Mouse (Mus musculus): Measurements from ENCODE around the gene Tctex1d4. TPM values are rescaled to one million over a fixed set of nuclear protein-coding genes. Genes with fewer than 3 reads are reported as not detected.

The Tctex1d4 gene
- total and polyA plus RNA-seq, 2 experiments from 2014 or later, result 1.2 to 5.8 TPM

DNA sequence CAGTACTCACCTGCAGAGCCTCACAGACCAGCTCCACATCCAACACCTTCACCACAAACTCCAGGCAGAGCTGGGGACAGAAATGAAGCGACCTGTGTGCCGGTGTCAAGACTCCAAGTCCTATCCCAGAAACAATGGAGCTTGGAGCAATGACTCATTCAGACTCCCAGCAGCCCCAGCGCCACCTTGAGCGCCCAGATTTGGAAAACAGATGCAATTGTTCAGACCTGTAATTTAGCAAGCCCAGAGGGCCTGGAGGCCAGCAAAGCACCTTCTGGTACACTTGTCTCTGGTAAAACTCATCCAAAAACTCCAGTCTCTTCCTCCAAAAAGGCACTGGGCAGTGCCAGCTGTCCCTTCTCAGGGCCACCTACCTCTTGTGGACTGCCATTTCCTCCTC is 4.4 kb upstream of the Tctex1d4 start:
- no peak for ATAC-seq (ENCODE audit: low FRiP score)
- no peak overlapping the region for H3K27ac ChIP-seq (ENCODE audit: low read depth, low read length)
- H3K9me3 ChIP-seq (ENCODE audit: low read length), result no peaks in the 10 kb centered on the region
- H3K36me3 ChIP-seq (ENCODE audit: insufficient read depth, low read length), result no peaks in the 10 kb centered on the region
- H3K9ac ChIP-seq (replicated peaks; ENCODE audit: low read length, poor library complexity, severe bottlenecking), result no peak overlapping the region
- H3K4me2 ChIP-seq (ENCODE audit: low read depth, low read length, poor library complexity, severe bottlenecking), result no peak overlapping the region
- no peaks in the 10 kb centered on the region for H3K27me3 ChIP-seq (ENCODE audit: insufficient read depth, low read length)
- H3K4me1 ChIP-seq (ENCODE audit: insufficient read depth, low read length), result peaks cover 7% of the 10 kb centered on the region; the same call in 1 of the 2 replicates
- DNase-seq (ENCODE audit: low spot score), result no peak
- no peak overlapping the region for H3K4me3 ChIP-seq (ENCODE audit: low read depth, low read length)
- no peak for TF ChIP-seq CTCF (IDR thresholded peaks at IDR 0.05)
- 88% methylated on average over 4 of the region's 4 CpGs for WGBS

DNA sequence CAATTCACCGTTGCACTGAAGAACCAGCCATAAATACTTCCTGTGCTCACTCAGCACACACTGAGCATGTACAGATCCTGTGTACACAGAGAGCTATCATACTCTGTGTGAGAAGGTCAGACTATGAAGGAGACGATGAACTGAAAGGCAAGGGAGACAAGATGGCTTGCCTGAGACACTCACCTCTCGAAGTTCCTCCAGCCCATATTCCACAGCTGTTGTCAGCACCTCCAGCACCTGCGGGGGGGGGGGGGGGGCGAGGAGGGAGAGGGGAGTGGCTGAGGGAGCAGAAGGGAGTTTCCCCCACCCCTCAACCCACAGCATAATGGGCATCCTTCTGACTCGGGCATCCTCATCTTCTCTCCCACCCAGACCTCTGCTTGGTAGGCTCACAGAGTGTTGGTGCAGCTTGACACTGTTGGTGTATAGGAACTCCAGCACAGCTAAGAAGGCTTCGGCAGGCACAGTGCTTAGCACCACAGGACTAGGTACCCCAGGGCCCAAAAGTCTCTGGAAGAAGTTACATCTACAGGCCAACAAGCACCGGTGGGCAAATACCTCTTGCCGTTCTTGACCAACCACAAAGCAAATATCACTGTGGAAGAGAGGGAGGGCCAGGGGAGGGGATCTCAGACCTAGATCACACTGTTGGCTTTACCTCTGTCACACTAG is 2.9 kb upstream of the Tctex1d4 start:
- DNase-seq (ENCODE audit: low spot score) (no peak), ATAC-seq (ENCODE audit: low FRiP score) (no peak)
- no peak overlapping the region for H3K4me2 ChIP-seq (ENCODE audit: low read depth, low read length, poor library complexity, severe bottlenecking)
- no peak overlapping the region for H3K9ac ChIP-seq (replicated peaks; ENCODE audit: low read length, poor library complexity, severe bottlenecking)
- 87% methylated on average over 7 of the region's 9 CpGs for WGBS
- H3K4me1 ChIP-seq (ENCODE audit: insufficient read depth, low read length), result peaks cover 7% of the 10 kb centered on the region; the same call in 1 of the 2 replicates
- TF ChIP-seq CTCF (IDR thresholded peaks at IDR 0.05), result no peak
- no peak overlapping the region for H3K4me3 ChIP-seq (ENCODE audit: low read depth, low read length)
- H3K27ac ChIP-seq (ENCODE audit: low read depth, low read length), result no peak overlapping the region
- no peaks in the 10 kb centered on the region for H3K27me3 ChIP-seq (ENCODE audit: insufficient read depth, low read length)
- H3K36me3 ChIP-seq (ENCODE audit: insufficient read depth, low read length), result peaks cover 10% of the 10 kb centered on the region
- no peaks in the 10 kb centered on the region for H3K9me3 ChIP-seq (ENCODE audit: low read length)

DNA sequence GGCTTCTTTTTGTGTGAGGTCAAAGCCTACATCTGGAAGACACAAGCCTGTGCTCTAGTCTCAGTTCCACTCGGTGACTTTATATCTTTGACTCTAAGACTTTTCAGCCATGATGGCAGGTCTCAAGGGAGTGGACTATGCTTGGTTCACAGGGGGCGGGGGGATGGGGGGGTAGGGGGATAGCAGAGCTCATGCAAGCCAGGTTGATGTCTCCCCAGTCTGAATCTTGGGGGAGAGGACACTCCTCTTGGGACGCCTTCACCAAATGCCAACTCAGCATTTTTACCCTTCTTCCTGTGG is 2.4 kb upstream of the Tctex1d4 start:
- no peak overlapping the region for H3K4me3 ChIP-seq (ENCODE audit: low read depth, low read length)
- no peaks in the 10 kb centered on the region for H3K9me3 ChIP-seq (ENCODE audit: low read length)
- no peak overlapping the region for H3K9ac ChIP-seq (replicated peaks; ENCODE audit: low read length, poor library complexity, severe bottlenecking)
- no peak overlapping the region for H3K27ac ChIP-seq (ENCODE audit: low read depth, low read length)
- ATAC-seq (ENCODE audit: low FRiP score) (no peak), DNase-seq (ENCODE audit: low spot score) (no peak)
- TF ChIP-seq CTCF (IDR thresholded peaks at IDR 0.05), result no peak
- peaks cover 15% of the 10 kb centered on the region for H3K36me3 ChIP-seq (ENCODE audit: insufficient read depth, low read length)
- H3K27me3 ChIP-seq (ENCODE audit: insufficient read depth, low read length), result no peaks in the 10 kb centered on the region
- WGBS, result 97% methylated on average over 3 of the region's 3 CpGs
- no peak overlapping the region for H3K4me2 ChIP-seq (ENCODE audit: low read depth, low read length, poor library complexity, severe bottlenecking)
- H3K4me1 ChIP-seq (ENCODE audit: insufficient read depth, low read length), result peaks cover 7% of the 10 kb centered on the region; the same call in 1 of the 2 replicates

GRCm38 (mm10) chr4:117124518-117125347 is 1.9 kb upstream of the Tctex1d4 start:
- peaks cover 7% of the 10 kb centered on the region; the same call in 1 of the 2 replicates for H3K4me1 ChIP-seq (ENCODE audit: insufficient read depth, low read length)
- TF ChIP-seq CTCF (IDR thresholded peaks at IDR 0.05), result no peak
- peak overlapping the region; percentile 54; the same call in 1 of the 2 replicates for H3K9ac ChIP-seq (replicated peaks; ENCODE audit: low read length, poor library complexity, severe bottlenecking)
- no peaks in the 10 kb centered on the region for H3K9me3 ChIP-seq (ENCODE audit: low read length)
- 73% methylated on average over 14 of the region's 14 CpGs for WGBS
- H3K27me3 ChIP-seq (ENCODE audit: insufficient read depth, low read length), result no peaks in the 10 kb centered on the region
- no peak overlapping the region for H3K4me3 ChIP-seq (ENCODE audit: low read depth, low read length)
- H3K4me2 ChIP-seq (ENCODE audit: low read depth, low read length, poor library complexity, severe bottlenecking), result no peak overlapping the region
- peaks cover 17% of the 10 kb centered on the region for H3K36me3 ChIP-seq (ENCODE audit: insufficient read depth, low read length)
- peak overlapping the region; percentile 77 for H3K27ac ChIP-seq (ENCODE audit: low read depth, low read length)
- ATAC-seq (ENCODE audit: low FRiP score) (no peak), DNase-seq (ENCODE audit: low spot score) (no peak)

DNA sequence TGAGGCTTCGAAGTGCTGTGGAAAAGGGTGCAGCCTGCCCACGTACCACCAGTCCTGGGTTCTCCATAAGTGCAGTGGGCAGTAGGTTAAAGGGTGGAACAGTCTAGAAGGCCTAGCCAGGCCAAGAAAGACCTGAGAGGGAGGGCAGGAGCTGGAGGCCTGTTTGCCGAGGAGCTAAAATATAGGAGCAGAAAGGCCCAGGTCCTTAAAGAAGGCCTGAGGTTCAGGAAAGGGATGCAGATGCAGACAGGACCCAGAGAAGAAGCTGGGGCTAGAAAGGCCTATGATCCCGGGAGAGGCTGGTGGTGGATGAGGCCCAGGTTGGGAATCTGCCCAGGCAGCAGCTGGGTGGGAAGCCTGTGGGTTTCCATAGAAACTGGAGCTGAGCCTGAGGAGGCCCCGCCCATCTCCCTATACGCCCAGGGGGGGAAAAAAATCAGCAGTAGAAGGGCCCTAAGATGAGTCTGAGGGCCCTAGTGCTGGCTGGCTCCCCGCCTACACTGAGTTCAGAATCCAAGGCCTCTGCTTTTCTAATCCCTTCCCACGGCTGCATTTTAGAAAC is 1.2 kb upstream of the Tctex1d4 start, which contains the start of gene Btbd19:
Gene Btbd19 (minus strand): TSS at position 378 of the 562 bp plus-strand sequence.
- peak; percentile 82 for DNase-seq (ENCODE audit: low spot score)
- no peak for TF ChIP-seq CTCF (IDR thresholded peaks at IDR 0.05)
- peak within 1 kb of the TSS; percentile 77 for H3K27ac ChIP-seq (ENCODE audit: low read depth, low read length)
- peak; percentile 18; the same call in 1 of the 2 replicates for ATAC-seq (ENCODE audit: low FRiP score)
- H3K4me2 ChIP-seq (ENCODE audit: low read depth, low read length, poor library complexity, severe bottlenecking), result no peak within 1 kb of the TSS
- H3K4me3 ChIP-seq (ENCODE audit: low read depth, low read length), result no peak within 1 kb of the TSS
- H3K9me3 ChIP-seq (ENCODE audit: low read length), result no peaks in the 10 kb centered on the region
- peak within 1 kb of the TSS; percentile 54 for H3K9ac ChIP-seq (replicated peaks; ENCODE audit: low read length, poor library complexity, severe bottlenecking)
- peaks cover 7% of the 10 kb centered on the region; the same call in 1 of the 2 replicates for H3K4me1 ChIP-seq (ENCODE audit: insufficient read depth, low read length)
- H3K36me3 ChIP-seq (ENCODE audit: insufficient read depth, low read length), result peaks cover 23% of the 10 kb centered on the region
- WGBS, result 31% methylated on average over 8 of the region's 8 CpGs
- H3K27me3 ChIP-seq (ENCODE audit: insufficient read depth, low read length), result no peaks in the 10 kb centered on the region
